Mouse (Mus musculus) c-Kit-positive CD71-negative TER-119-negative erythroid progenitor cells, embryonic 14.5 days (primary cell): ENCODE data around the gene Pou5f1.

Experiments used
- DNase-seq: peaks from one replicate; pipeline ENCODE4 v3.0.0-alpha.2; 2013; ENCODE audit warnings: low read depth

Pou5f1 gene

DNA sequence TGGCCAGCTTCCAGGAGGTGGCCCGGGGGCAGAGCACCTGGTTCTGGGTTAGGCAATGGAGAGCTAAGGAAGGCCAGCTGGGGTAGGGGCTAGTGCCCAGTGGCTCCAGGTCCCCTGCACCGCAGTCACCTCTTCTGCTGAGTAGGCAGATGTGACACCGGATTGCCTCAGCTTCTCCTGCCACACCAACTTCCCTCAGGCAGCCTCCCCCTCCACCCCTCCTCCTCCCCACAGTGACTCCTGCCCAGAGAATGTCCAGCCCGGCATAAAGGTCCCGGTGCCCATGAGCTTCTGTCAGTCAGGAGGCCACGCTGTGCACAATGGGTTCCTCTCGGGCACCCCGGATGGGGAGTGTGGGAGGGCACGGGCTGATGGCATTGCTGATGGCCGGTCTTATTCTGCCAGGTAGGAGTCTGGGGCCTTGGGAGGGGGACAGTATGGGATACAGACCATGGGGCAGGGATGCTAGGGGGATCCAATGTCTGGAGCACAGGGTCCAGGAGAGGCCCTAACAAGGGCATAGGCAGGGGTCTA is 46.1 kb downstream of the Pou5f1 start, which contains the start of gene Cdsn:
Gene Cdsn, plus strand, starts transcription at position 248 of the 534 bp plus-strand sequence.
- DNase-seq: no peak

GRCm38 (mm10) chr17:35554321-35554720 is 48.5 kb downstream of the Pou5f1 start:
- no peak for DNase-seq

DNA sequence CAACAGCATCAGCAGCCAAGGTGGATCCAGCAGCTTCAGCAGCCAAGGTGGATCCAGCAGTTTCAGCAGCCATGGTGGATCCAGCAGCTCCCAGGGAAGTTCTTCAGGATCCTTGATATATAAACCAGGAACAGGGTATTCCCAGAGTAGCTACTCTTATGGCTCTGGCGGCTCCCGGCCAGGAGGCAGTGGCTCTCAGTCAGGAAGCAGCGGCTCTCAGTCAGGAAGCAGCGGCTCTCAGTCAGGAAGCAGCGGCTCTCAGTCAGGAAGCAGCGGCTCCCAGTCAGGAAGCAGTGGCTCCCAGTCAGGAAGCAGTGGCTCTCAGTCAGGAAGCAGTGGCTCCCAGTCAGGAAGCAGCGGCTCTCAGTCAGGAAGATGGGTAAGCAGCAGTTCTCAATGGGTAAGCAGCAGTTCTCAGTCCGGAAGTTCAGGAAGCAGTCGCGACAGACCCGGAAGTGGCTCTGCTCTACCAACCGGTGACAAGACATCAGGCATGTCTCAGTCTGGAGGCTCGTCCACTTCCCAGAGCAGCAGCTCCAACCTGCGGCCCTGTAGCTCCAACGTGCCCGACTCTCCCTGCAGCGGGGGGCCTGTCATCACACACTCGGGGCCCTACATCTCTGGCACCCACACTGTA is 49.1 kb downstream of the Pou5f1 start:
- DNase-seq: no peak

GRCm38 (mm10) chr17:35556186-35556765 is 50.5 kb downstream of the Pou5f1 start:
- no peak for DNase-seq

- DNase-seq: no peak
Observed at GRCm38 (mm10) chr17:35556812-35557211, 51.0 kb downstream of the Pou5f1 start.

DNA sequence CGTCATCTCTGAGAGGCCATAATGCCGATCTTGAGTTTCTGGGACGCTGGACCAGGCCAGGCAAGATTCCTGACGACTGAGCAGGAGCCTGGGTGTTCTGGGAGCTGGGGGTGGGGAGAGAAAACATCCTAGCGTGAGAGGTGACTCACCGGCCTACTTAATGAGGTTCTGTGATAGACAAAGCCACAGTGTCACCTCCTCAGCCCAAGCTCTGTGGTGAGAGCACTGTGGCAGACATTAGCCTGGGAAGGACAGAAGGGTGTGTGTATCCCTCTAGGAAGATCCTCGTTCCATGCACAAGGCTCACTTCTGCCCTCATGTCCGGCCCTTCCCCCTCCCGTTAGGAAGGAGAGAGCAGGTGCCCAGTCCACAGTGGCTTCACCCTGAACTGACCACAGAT is 51.5 kb downstream of the Pou5f1 start:
- DNase-seq: no peak

DNA sequence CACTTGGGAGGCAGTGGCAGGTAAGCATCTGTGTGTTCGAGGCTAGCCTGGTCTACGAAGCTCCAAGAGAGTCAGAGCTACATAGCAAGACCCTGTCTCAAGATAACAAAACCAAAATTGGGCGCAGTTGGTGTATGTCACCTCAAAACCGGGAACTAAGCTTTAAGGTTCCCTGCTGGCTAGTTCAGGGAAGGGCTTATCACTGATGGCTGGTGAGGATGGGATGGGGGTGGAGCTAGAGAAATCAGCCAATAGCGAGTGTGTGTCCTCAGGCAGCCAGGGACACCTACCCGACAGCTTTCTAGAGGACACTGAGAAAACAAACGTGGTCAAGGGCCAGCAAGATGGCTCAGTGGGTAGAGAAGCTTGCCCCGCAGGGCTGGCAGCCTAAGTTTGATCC is 52.4 kb downstream of the Pou5f1 start:
- DNase-seq: no peak
